Mouse (Mus musculus): Measurements from ENCODE around the gene Cartpt. TPM values are rescaled to one million over a fixed set of nuclear protein-coding genes. Genes with fewer than 3 reads are reported as not detected.

Cartpt gene
- total RNA-seq (2023; ENCODE audit: inconsistent age) = not detected in 4 replicates

GRCm38 (mm10) chr13:99900965-99901364 is at the start of gene Cartpt:
Gene Cartpt (minus strand): TSS chr13:99901091.

Other genes with a start within 250 kb of the Cartpt start
- gene Mccc2, start 114.5 kb upstream of the Cartpt start, total RNA-seq (2023; ENCODE audit: inconsistent age) = 16.2 to 20.9 TPM (median 19.7 TPM) in 4 replicates
- 70.0 to 97.5 TPM (median 79.9 TPM) in 4 replicates for gene Bdp1, start 203.0 kb upstream of the Cartpt start, total RNA-seq (2023; ENCODE audit: inconsistent age)
- gene Serf1, start 206.9 kb upstream of the Cartpt start, total RNA-seq (2023; ENCODE audit: inconsistent age) = 1.3 to 2.7 TPM (median 1.7 TPM) in 3 of 4 replicates, not detected in the other
- gene Smn1, start 223.8 kb upstream of the Cartpt start, total RNA-seq (2023; ENCODE audit: inconsistent age) = 67.4 to 85.3 TPM (median 73.8 TPM) in 4 replicates

All from B cell, adult (primary cell).